Mouse (Mus musculus) kidney, adult 11 months (tissue): ENCODE measurements around the gene Ruvbl1.

Source experiments
- DNase-seq: peaks from one replicate; pipeline ENCODE4 v3.0.0; 2022

The Ruvbl1 gene

GRCm38 (mm10) chr6:88499481-88500404 is 34.5 kb downstream of the Ruvbl1 start:
- DNase-seq: no peak

GRCm38 (mm10) chr6:88500405-88500767 is 35.2 kb downstream of the Ruvbl1 start:
- DNase-seq: no peak

- no peak for DNase-seq
These were observed 37.1 kb downstream of the Ruvbl1 start for GRCm38 (mm10) chr6:88502030-88502970.

GRCm38 (mm10) chr6:88503044-88503443 is 37.8 kb downstream of the Ruvbl1 start:
- no peak for DNase-seq

- no peak for DNase-seq
These were observed 48.8 kb downstream of the Ruvbl1 start for GRCm38 (mm10) chr6:88513984-88514383.

- no peak for DNase-seq
These were observed 49.3 kb downstream of the Ruvbl1 start for GRCm38 (mm10) chr6:88514546-88514945.

- DNase-seq: no peak
These were observed 50.8 kb downstream of the Ruvbl1 start for GRCm38 (mm10) chr6:88515971-88516370.

GRCm38 (mm10) chr6:88516667-88517066 is 51.5 kb downstream of the Ruvbl1 start:
- no peak for DNase-seq

GRCm38 (mm10) chr6:88517701-88518403 is 52.6 kb downstream of the Ruvbl1 start:
- no peak for DNase-seq

GRCm38 (mm10) chr6:88518404-88519263 is 53.4 kb downstream of the Ruvbl1 start, which contains the start of gene Sec61a1:
Sec61a1 (minus strand) TSS chr6:88518905.
- DNase-seq: peak; percentile 95

- DNase-seq: no peak
These were observed 56.6 kb downstream of the Ruvbl1 start for GRCm38 (mm10) chr6:88521821-88522220.

GRCm38 (mm10) chr6:88522606-88523005 is 57.4 kb downstream of the Ruvbl1 start:
- DNase-seq: no peak

GRCm38 (mm10) chr6:88523043-88523442 is 57.8 kb downstream of the Ruvbl1 start:
- DNase-seq: no peak

- DNase-seq: no peak
These were observed 58.2 kb downstream of the Ruvbl1 start for GRCm38 (mm10) chr6:88523451-88523850.

- DNase-seq: no peak
These were observed 58.8 kb downstream of the Ruvbl1 start for GRCm38 (mm10) chr6:88524056-88524455.

GRCm38 (mm10) chr6:88530306-88530705 is 65.1 kb downstream of the Ruvbl1 start:
- DNase-seq: no peak

GRCm38 (mm10) chr6:88540093-88540755 is 75.0 kb downstream of the Ruvbl1 start:
- DNase-seq: no peak

GRCm38 (mm10) chr6:88544241-88544640 is 79.0 kb downstream of the Ruvbl1 start:
- no peak for DNase-seq

GRCm38 (mm10) chr6:88544644-88545396 is 79.6 kb downstream of the Ruvbl1 start:
- no peak for DNase-seq

- DNase-seq: no peak
These were observed 80.2 kb downstream of the Ruvbl1 start for GRCm38 (mm10) chr6:88545397-88545790.
